Mouse (Mus musculus) midbrain, postnatal 0 days (tissue): ENCODE results near the gene Elf2. TPM values are rescaled to one million over a fixed set of nuclear protein-coding genes. Genes with fewer than 3 reads are reported as not detected.

Source experiments
- ATAC-seq: fragments of 200-750 bp; cut with Nextera tagmentation; 2 replicates; pipeline ENCODE4 v1.8.0; 2017; ENCODE audit warnings: moderate number of reproducible peaks, mild to moderate bottlenecking, moderate TSS enrichment, moderate library complexity; ENCODE audit not compliant: low FRiP score
- DNase-seq: peaks from one replicate; pipeline ENCODE4 v3.0.0-alpha.2; 2015; ENCODE audit warnings: low spot score
- H3K27ac ChIP-seq: fragments of 300-500 bp; sonication (generic); 2 replicates; pipeline ENCODE4 v1.5.1; 2014; ENCODE audit warnings: low read depth, mild to moderate bottlenecking, low read length, mixed read lengths
- H3K27me3 ChIP-seq: fragments of 300-500 bp; sonication (generic); 2 replicates; pipeline ENCODE4 v1.6.1; 2014; ENCODE audit warnings: low read length, control low read depth, mixed read lengths; ENCODE audit not compliant: insufficient read depth
- H3K36me3 ChIP-seq: fragments of 300-500 bp; sonication (generic); 2 replicates; pipeline ENCODE4 v1.6.1; 2014; ENCODE audit warnings: low read length, control low read depth, mixed read lengths; ENCODE audit not compliant: insufficient read depth
- H3K4me1 ChIP-seq: fragments of 300-500 bp; sonication (generic); 2 replicates; pipeline ENCODE4 v1.6.1; 2014; ENCODE audit warnings: mild to moderate bottlenecking, control low read depth, antibody characterized with exemption, low read length, mixed read lengths; ENCODE audit not compliant: insufficient read depth
- H3K4me2 ChIP-seq: fragments of 300-500 bp; sonication (generic); 2 replicates; pipeline ENCODE4 v1.6.1; 2014; ENCODE audit warnings: low read depth, mild to moderate bottlenecking, low read length, mixed read lengths; ENCODE audit not compliant: poor library complexity, severe bottlenecking
- H3K4me3 ChIP-seq: fragments of 300-500 bp; sonication (generic); 2 replicates; pipeline ENCODE4 v1.5.1; 2014; ENCODE audit warnings: low read depth, mild to moderate bottlenecking, low read length, moderate library complexity
- H3K9ac ChIP-seq: fragments of 300-500 bp; sonication (generic); replicated peaks from 2 replicates; pipeline ENCODE4 v1.6.1; 2014; ENCODE audit warnings: mild to moderate bottlenecking, low read length, moderate library complexity, mixed read lengths; ENCODE audit not compliant: poor library complexity, severe bottlenecking
- H3K9me3 ChIP-seq: fragments of 300-500 bp; sonication (generic); 2 replicates; pipeline ENCODE4 v1.6.1; 2016; ENCODE audit warnings: low read length, control low read depth
- CTCF ChIP-seq: IDR thresholded peaks from 2 replicates; pipeline ENCODE4 v1.5.1; 2016; ENCODE audit warnings: antibody characterized with exemption, mild to moderate bottlenecking
- WGBS: fragments of 180-500 bp; shearing (Covaris S2); extraction: QIAGEN DNeasy Blood & Tissue Kit; methylation state at CpG from one replicate; pipeline ENCODE4 v1.1.7; 2014; 5-methylcytosine and 5-hydroxymethylcytosine counted together
- polyA plus RNA-seq: library from polyadenylated mRNA; unstranded; fragments of >200 nt; fragmentation: Nextera tagmentation; extraction: Ambion mirVana; gene quantifications from 2 replicates; pipeline ENCODE4 v1.2.1, GENCODE M21; 2015
- total RNA-seq: library from RNA; depleted of rRNA; stranded (reverse); fragments of >200 nt; gene quantifications from 2 replicates; pipeline ENCODE4 v1.2.3, GENCODE M21; 2014

The Elf2 gene
- total and polyA plus RNA-seq, 2 experiments from 2014 or later, result 26.1 to 38.7 TPM

GRCm38 (mm10) chr3:51262942-51263341 lies 77.5 kb downstream of the Elf2 start:
- ATAC-seq, result no peak
- Histone ChIP-seq H3K9ac (no peak overlapping the region), H3K4me3 (no peak overlapping the region), H3K4me2 (no peak overlapping the region), H3K27me3 (no peaks in the 10 kb centered on the region), H3K36me3 (peaks cover 37% of the 10 kb centered on the region), H3K27ac (no peak overlapping the region), H3K4me1 (no peaks in the 10 kb centered on the region), H3K9me3 (no peaks in the 10 kb centered on the region)
- DNase-seq, result no peak
- 94% methylated on average over 8 of the region's 8 CpGs for WGBS
- no peak for TF ChIP-seq CTCF

- H3K36me3 ChIP-seq, result peaks cover 49% of the 10 kb centered on the region
These were observed 82.4 kb downstream of the Elf2 start for GRCm38 (mm10) chr3:51258070-51258469.

GRCm38 (mm10) chr3:51256450-51256849 lies 84.0 kb downstream of the Elf2 start:
- no peaks in the 10 kb centered on the region for H3K9me3 ChIP-seq
- no peaks in the 10 kb centered on the region for H3K4me1 ChIP-seq
- WGBS, result 91% methylated on average over 12 of the region's 12 CpGs

More at GRCm38 (mm10) chr3:51258070-51258469, 82.4 kb downstream of the Elf2 start:
- Histone ChIP-seq H3K9me3 (no peaks in the 10 kb centered on the region), H3K4me2 (no peak overlapping the region), H3K27me3 (no peaks in the 10 kb centered on the region), H3K9ac (no peak overlapping the region), H3K27ac (no peak overlapping the region), H3K4me1 (no peaks in the 10 kb centered on the region), H3K4me3 (no peak overlapping the region)
- no peak for DNase-seq
- no peak for TF ChIP-seq CTCF
- 92% methylated on average over 5 of the region's 5 CpGs for WGBS
- no peak for ATAC-seq

GRCm38 (mm10) chr3:51254784-51255183 lies 85.7 kb downstream of the Elf2 start:
- no peak for TF ChIP-seq CTCF
- H3K27me3 ChIP-seq, result no peaks in the 10 kb centered on the region
- H3K4me1 ChIP-seq, result no peaks in the 10 kb centered on the region
- H3K9me3 ChIP-seq, result no peaks in the 10 kb centered on the region
- ATAC-seq (no peak), DNase-seq (no peak)
- H3K4me3 ChIP-seq, result no peak overlapping the region
- peaks cover 49% of the 10 kb centered on the region for H3K36me3 ChIP-seq
- H3K4me2 ChIP-seq, result no peak overlapping the region
- H3K27ac ChIP-seq, result no peak overlapping the region
- H3K9ac ChIP-seq, result no peak overlapping the region
- WGBS, result 93% methylated on average over 7 of the region's 7 CpGs

More at GRCm38 (mm10) chr3:51256450-51256849, 84.0 kb downstream of the Elf2 start:
- no peak overlapping the region for H3K4me2 ChIP-seq
- no peak for TF ChIP-seq CTCF
- H3K9ac ChIP-seq, result no peak overlapping the region
- DNase-seq (no peak), ATAC-seq (no peak)
- H3K36me3 ChIP-seq, result peaks cover 45% of the 10 kb centered on the region
- H3K27ac ChIP-seq, result no peak overlapping the region
- H3K4me3 ChIP-seq, result no peak overlapping the region
- no peaks in the 10 kb centered on the region for H3K27me3 ChIP-seq

- no peaks in the 10 kb centered on the region for H3K9me3 ChIP-seq
- no peaks in the 10 kb centered on the region for H3K4me1 ChIP-seq
- no peaks in the 10 kb centered on the region for H3K27me3 ChIP-seq
- no peak overlapping the region for H3K27ac ChIP-seq
- no peak for DNase-seq
- WGBS, result 90% methylated on average over 12 of the region's 12 CpGs
- no peak for TF ChIP-seq CTCF
- H3K9ac ChIP-seq, result no peak overlapping the region
- no peak overlapping the region for H3K4me3 ChIP-seq
- H3K36me3 ChIP-seq, result peaks cover 57% of the 10 kb centered on the region
- no peak for ATAC-seq
- no peak overlapping the region for H3K4me2 ChIP-seq
These were observed 87.6 kb downstream of the Elf2 start for GRCm38 (mm10) chr3:51252689-51253402.

- peaks cover 59% of the 10 kb centered on the region for H3K36me3 ChIP-seq
- no peak overlapping the region for H3K4me3 ChIP-seq
- DNase-seq, result no peak
- H3K9me3 ChIP-seq, result no peaks in the 10 kb centered on the region
- no peak overlapping the region for H3K27ac ChIP-seq
- no peak for ATAC-seq
- no peak overlapping the region for H3K4me2 ChIP-seq
- TF ChIP-seq CTCF, result no peak
- H3K9ac ChIP-seq, result no peak overlapping the region
- no peaks in the 10 kb centered on the region for H3K27me3 ChIP-seq
- no peaks in the 10 kb centered on the region for H3K4me1 ChIP-seq
- WGBS, result 100% methylated on average over 1 of the region's 1 CpGs
These were observed 88.2 kb downstream of the Elf2 start for GRCm38 (mm10) chr3:51252223-51252622.
